Mouse (Mus musculus) c-Kit-positive CD71-negative TER-119-negative erythroid progenitor cells, embryonic 14.5 days (primary cell): ENCODE measurements around the gene Rnf225.
"Not testable (repeated sequence)": the region's sequence is repeated elsewhere in the genome, so short reads cannot be mapped to it uniquely, and the experiment has no call there.

Source experiments
- DNase-seq: peaks from one replicate; pipeline ENCODE4 v3.0.0-alpha.2; 2013; ENCODE audit warnings: low read depth

Gene Rnf225

GRCm38 (mm10) chr7:12927693-12928589 lies 725 bp downstream of the Rnf225 start:
- no peak for DNase-seq

GRCm38 (mm10) chr7:12933615-12934140 lies 6.5 kb downstream of the Rnf225 start:
- no peak for DNase-seq

GRCm38 (mm10) chr7:12934808-12935207 lies 7.6 kb downstream of the Rnf225 start:
- no peak for DNase-seq

- not testable (repeated sequence) for DNase-seq
These were observed 10.1 kb downstream of the Rnf225 start for GRCm38 (mm10) chr7:12937254-12937803.

- no peak for DNase-seq
These were observed 13.4 kb downstream of the Rnf225 start for GRCm38 (mm10) chr7:12940599-12940998.

GRCm38 (mm10) chr7:12943488-12943887 lies 16.3 kb downstream of the Rnf225 start:
- no peak for DNase-seq

GRCm38 (mm10) chr7:12949032-12949871 lies 22.0 kb downstream of the Rnf225 start:
- peak; percentile 78 for DNase-seq

- no peak for DNase-seq
These were observed 22.6 kb downstream of the Rnf225 start for GRCm38 (mm10) chr7:12949872-12950229.

GRCm38 (mm10) chr7:12954896-12955295 lies 27.7 kb downstream of the Rnf225 start:
- no peak for DNase-seq

- DNase-seq = no peak
These were observed 30.3 kb downstream of the Rnf225 start for GRCm38 (mm10) chr7:12957511-12957910.

- DNase-seq = no peak
These were observed 31.7 kb downstream of the Rnf225 start for GRCm38 (mm10) chr7:12958948-12959347.

GRCm38 (mm10) chr7:12959718-12960117 lies 32.5 kb downstream of the Rnf225 start:
- DNase-seq = no peak

GRCm38 (mm10) chr7:12961511-12962141 lies 34.4 kb downstream of the Rnf225 start:
- DNase-seq = peak; percentile 64

GRCm38 (mm10) chr7:12965678-12966091 lies 38.5 kb downstream of the Rnf225 start, which contains the start of gene Zfp324:
Zfp324 (plus strand) TSS chr7:12965838.
- peak; percentile 77 for DNase-seq

GRCm38 (mm10) chr7:12966104-12966845 lies 39.1 kb downstream of the Rnf225 start:
- no peak for DNase-seq

- DNase-seq = no peak
These were observed 43.7 kb downstream of the Rnf225 start for GRCm38 (mm10) chr7:12970906-12971305.

- DNase-seq = peak; percentile 93
These were observed 50.6 kb downstream of the Rnf225 start, which contains the start of gene Zfp446 for GRCm38 (mm10) chr7:12977682-12978389. Zfp446 (plus strand) TSS chr7:12977848.

GRCm38 (mm10) chr7:12978931-12979722 lies 51.9 kb downstream of the Rnf225 start:
- DNase-seq = no peak

- DNase-seq = no peak
These were observed 52.6 kb downstream of the Rnf225 start for GRCm38 (mm10) chr7:12979776-12980175.
